Mouse (Mus musculus) megakaryocyte, embryonic 14.5 days (primary cell): ENCODE measurements around the gene Ptgfrn. TPM values are rescaled to one million over a fixed set of nuclear protein-coding genes. Genes with fewer than 3 reads are reported as not detected.

Experiments
- H3K27me3 ChIP-seq: replicated peaks from 2 replicates; pipeline ENCODE3; 2012; ENCODE audit warnings: inconsistent platforms
- H3K36me3 ChIP-seq: replicated peaks from 2 replicates; pipeline ENCODE3; 2012; ENCODE audit warnings: low read length, inconsistent platforms, mixed read lengths
- H3K4me1 ChIP-seq: 2 replicates; pipeline ENCODE4 v1.6.1; 2012; ENCODE audit warnings: inconsistent platforms
- H3K4me3 ChIP-seq: replicated peaks from 2 replicates; pipeline ENCODE3; 2012; ENCODE audit warnings: moderate library complexity, mild to moderate bottlenecking, inconsistent platforms
- H3K9me3 ChIP-seq: 2 replicates; pipeline ENCODE4 v1.6.1; 2012; ENCODE audit warnings: inconsistent platforms
- FLI1 ChIP-seq: IDR thresholded peaks from 2 replicates; pipeline ENCODE4 v1.6.1; 2012; ENCODE audit warnings: low read length, inconsistent platforms, mixed read lengths
- GATA1 ChIP-seq: IDR thresholded peaks from 3 replicates; pipeline ENCODE4 v1.6.1; 2012; ENCODE audit warnings: mixed read lengths, low read length, inconsistent platforms, borderline replicate concordance
- polyA plus RNA-seq: library from polyadenylated mRNA; stranded (reverse); fragments of >175 nt; gene quantifications from 2 replicates; pipeline ENCODE4 v1.2.3, GENCODE M21; 2012; ENCODE audit warnings: low replicate concordance; ENCODE audit not compliant: insufficient read depth

Gene Ptgfrn
- polyA plus RNA-seq, 1 experiment = 0.22 TPM

DNA sequence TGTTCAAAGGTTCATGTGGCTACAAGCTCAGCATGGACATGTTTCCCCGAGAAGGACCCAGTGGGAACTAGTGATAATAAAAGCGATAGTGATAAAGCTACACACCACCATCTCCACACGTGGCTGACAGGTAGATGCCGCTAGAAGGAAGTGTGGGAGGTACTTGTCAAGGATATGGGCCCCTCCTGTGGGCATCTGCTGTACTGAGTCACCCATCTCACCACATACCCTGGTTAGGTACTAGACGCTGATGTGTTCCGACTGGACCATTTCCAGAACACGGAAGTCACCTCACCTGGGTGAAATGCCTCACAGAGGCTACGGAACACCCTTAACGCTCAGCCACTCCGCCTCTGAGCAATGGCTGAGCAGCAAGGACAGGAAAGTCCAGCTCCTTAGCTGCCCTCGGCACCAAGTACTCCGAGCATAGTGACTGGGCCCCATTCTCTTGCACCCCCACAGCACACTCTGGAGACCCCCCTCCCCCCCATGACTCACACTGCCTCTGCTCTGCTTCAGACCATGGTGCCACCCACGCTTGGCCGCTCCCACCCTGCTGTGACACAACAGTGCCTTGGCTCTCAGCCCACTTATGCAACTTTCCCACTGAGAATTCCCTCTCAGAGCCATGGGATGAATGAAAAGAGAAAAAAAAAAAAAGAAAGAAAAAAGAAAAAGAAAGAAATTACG lies 62.3 kb downstream of the Ptgfrn start:
- Histone ChIP-seq H3K27me3 (peaks cover 11% of the 10 kb centered on the region), H3K9me3 (no peaks in the 10 kb centered on the region; the same call in none of the 2 replicates), H3K4me3 (no peak overlapping the region), H3K4me1 (no peaks in the 10 kb centered on the region), H3K36me3 (no peaks in the 10 kb centered on the region)
- TF ChIP-seq FLI1 = no peak
- no peak for TF ChIP-seq GATA1

DNA sequence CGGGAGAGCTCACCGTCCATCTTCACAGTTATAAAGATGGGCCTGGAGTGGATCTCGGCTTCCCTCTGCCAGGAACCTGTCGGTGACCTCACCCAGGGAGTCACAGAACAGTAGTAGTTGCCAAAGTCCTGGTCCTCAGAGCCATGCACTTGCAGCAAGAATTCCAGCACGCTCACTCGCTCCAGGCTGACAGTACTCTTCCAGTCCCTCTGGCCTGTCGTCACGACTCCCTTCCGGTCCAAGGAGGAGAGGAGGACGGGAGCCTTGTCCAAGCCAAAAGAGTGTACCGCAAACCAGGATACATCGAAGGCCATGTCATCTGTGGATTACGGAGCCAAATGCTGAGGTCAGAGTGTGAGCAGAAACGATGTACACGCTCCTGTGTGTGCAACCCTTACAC lies 64.6 kb downstream of the Ptgfrn start:
- no peak overlapping the region for H3K4me3 ChIP-seq
- peaks cover 10% of the 10 kb centered on the region for H3K27me3 ChIP-seq
- TF ChIP-seq GATA1 (no peak), FLI1 (no peak)
- no peaks in the 10 kb centered on the region for H3K36me3 ChIP-seq
- H3K4me1 ChIP-seq = no peaks in the 10 kb centered on the region
- no peaks in the 10 kb centered on the region; the same call in none of the 2 replicates for H3K9me3 ChIP-seq

DNA sequence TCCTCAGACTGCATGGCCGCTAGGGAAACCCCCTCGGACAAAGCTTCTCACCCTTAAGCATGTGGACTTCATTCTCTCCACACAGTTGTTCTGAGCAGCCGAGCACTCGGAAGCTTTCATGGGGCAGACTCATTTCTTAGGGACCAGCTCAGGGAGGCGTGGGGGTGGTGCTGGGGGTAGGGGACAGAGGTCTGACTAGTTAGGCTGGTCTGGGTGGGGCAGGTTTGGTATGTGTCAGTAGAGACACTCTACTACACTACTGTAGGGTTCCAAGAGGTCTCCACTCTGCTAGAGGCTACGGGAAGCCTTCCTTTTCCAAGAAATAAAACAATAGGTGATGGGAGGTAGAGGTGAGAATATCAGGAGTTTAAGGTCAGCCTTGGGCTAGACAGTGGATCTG lies 65.4 kb downstream of the Ptgfrn start:
- Histone ChIP-seq H3K36me3 (no peaks in the 10 kb centered on the region), H3K27me3 (peaks cover 8% of the 10 kb centered on the region), H3K9me3 (no peaks in the 10 kb centered on the region; the same call in none of the 2 replicates), H3K4me1 (no peaks in the 10 kb centered on the region), H3K4me3 (no peak overlapping the region)
- TF ChIP-seq GATA1 = no peak
- TF ChIP-seq FLI1 = no peak

DNA sequence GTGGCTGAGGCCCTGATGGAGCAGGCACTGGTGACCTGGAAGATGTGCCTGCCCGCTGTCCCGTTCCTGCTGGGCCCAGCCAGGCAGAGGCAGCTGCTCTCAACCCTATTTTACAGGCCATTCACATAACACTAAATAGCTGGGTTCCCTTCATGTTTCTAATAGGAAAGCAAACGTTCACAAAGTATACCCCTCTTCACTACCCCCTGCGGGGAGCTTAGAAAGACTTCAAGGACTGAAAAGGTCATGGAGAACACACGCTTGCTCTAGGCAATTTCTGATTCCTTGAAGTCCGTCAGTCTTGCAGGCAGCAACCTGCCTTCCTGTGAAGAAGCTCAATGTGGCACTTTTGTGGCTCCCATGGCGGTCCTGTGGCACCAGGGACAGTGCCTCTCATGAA lies 68.1 kb downstream of the Ptgfrn start:
- Histone ChIP-seq H3K9me3 (no peaks in the 10 kb centered on the region; the same call in none of the 2 replicates), H3K36me3 (no peaks in the 10 kb centered on the region), H3K4me3 (no peak overlapping the region), H3K4me1 (no peaks in the 10 kb centered on the region), H3K27me3 (peaks cover 10% of the 10 kb centered on the region)
- TF ChIP-seq GATA1 (no peak), FLI1 (no peak)

DNA sequence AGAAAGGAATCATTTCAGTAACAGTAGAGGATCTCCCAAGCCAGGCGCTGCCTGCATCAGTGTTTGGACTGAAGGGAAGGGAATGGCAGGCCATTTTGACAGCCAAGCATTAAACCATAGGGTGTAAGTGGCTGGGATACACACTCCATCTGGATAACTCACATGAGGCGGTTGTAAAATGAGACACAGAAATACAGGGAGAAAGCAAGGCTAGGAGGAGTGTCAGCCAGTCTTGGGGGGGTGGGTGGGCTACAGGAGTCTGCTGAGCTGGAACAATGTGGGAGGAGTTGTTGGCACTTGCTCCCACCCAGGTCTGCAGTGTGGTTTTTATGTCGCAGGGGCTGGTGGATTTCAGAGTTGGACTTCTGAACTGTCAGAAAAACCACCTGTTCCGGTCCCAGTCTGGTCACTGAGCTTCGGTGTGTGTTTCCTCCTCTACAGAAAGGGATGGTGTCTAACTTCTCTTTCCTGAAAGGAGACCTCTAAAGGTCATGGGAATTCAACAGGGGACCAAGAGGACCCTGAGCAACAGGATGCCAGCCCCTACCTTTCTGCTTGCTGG lies 72.0 kb downstream of the Ptgfrn start:
- Histone ChIP-seq H3K36me3 (no peaks in the 10 kb centered on the region), H3K27me3 (peaks cover 13% of the 10 kb centered on the region), H3K4me1 (no peaks in the 10 kb centered on the region), H3K4me3 (no peak overlapping the region), H3K9me3 (no peaks in the 10 kb centered on the region; the same call in 1 of the 2 replicates)
- TF ChIP-seq FLI1 (no peak), GATA1 (no peak)

DNA sequence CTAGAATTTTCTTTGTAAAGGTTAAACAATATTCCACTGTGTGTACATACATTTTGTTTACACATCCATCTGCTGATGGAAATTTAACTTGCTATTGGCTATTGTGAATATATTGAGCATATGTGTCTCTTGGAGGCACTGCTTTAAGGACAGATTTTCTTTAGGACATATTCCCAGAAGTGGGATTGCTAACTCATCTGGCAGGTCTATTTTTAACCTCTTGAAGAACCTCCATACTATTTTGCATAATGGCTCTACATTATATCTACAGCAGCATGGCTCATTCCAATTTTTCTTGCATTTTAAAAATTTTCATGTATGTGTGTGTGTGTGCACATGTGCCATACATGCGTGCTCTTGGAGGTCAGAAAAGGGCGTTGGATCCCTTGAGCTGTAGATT lies 74.1 kb downstream of the Ptgfrn start:
- Histone ChIP-seq H3K9me3 (no peaks in the 10 kb centered on the region), H3K36me3 (no peaks in the 10 kb centered on the region), H3K4me3 (no peak overlapping the region), H3K27me3 (peaks cover 11% of the 10 kb centered on the region), H3K4me1 (no peaks in the 10 kb centered on the region)
- TF ChIP-seq GATA1 (no peak), FLI1 (no peak)

DNA sequence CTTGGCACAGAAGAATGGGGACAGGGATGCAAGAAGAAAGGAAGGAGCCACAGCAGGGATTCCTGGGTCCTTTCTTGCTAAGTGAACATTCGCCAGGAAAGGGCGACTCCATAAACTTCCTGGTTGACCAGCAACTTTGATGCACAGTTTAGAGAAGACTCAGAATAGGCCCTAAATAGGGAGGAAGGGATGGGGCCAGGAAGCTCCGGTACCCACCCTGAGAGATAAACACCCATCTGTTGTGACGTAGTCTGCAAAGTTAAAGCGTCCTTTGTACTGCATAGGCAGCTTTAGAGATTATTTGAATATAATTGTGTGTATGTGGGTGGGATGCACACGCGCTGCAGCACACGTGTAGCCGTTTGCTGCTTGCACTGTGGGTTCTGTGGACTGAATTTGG lies 75.6 kb downstream of the Ptgfrn start:
- Histone ChIP-seq H3K9me3 (no peaks in the 10 kb centered on the region), H3K4me3 (no peak overlapping the region), H3K36me3 (no peaks in the 10 kb centered on the region), H3K27me3 (peaks cover 11% of the 10 kb centered on the region), H3K4me1 (no peaks in the 10 kb centered on the region)
- TF ChIP-seq GATA1 (no peak), FLI1 (no peak)

DNA sequence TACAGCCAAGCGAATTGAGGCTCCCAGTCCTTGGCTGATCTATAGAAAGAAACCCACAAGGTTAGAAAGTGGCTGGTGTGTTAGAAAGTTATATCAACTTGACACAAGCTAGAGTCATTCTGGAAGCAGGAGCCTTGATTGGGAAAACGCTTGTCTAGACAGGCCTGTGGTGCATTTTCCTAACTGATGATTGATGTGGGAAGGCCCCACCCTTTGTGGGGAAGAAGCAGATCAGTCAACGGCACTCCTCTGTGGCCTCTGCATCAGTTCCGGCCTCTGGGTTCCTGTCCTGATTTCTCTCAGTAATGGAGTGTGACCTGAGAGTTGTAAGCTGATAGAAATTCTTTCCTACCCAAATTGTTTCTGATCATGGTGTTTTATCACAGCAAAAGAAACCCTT lies 76.4 kb downstream of the Ptgfrn start:
- Histone ChIP-seq H3K27me3 (peaks cover 11% of the 10 kb centered on the region), H3K4me1 (no peaks in the 10 kb centered on the region), H3K36me3 (no peaks in the 10 kb centered on the region), H3K4me3 (no peak overlapping the region), H3K9me3 (no peaks in the 10 kb centered on the region)
- TF ChIP-seq FLI1 (no peak), GATA1 (no peak)

DNA sequence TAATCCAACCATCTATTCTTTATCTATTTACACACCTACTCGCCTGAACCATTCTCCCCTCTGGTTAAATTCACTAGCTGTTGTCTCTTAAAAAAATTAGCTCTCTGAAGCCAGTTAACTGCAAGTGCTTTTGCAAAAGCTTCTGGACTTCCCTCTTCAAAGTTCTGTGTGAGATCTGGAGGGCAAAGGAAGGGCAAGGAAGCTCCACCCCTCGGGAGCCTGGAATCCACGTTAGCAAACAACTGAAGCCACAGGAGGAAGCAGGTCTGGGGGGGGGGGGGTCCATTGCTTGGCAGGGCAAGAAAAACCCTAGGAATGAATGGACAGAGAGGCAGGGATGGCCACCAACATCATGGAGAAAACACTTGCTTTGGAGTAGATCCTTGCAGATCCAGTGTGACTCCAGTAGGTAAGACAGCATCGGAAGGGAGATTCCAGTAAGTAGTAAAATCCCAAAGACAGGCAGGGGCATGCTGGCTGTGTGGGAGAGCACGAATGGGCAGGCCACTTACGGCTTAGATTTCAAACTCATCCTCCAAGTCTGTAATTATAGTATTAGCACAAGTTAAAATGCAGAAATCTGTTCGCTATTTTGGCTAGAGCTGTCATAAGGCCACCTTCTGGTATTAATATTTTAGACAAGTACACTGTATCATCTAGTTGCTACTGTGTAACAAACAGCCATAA lies 78.5 kb downstream of the Ptgfrn start:
- Histone ChIP-seq H3K9me3 (no peaks in the 10 kb centered on the region), H3K27me3 (peaks cover 9% of the 10 kb centered on the region), H3K36me3 (no peaks in the 10 kb centered on the region), H3K4me3 (no peak overlapping the region), H3K4me1 (no peaks in the 10 kb centered on the region)
- TF ChIP-seq GATA1 (no peak), FLI1 (no peak)

DNA sequence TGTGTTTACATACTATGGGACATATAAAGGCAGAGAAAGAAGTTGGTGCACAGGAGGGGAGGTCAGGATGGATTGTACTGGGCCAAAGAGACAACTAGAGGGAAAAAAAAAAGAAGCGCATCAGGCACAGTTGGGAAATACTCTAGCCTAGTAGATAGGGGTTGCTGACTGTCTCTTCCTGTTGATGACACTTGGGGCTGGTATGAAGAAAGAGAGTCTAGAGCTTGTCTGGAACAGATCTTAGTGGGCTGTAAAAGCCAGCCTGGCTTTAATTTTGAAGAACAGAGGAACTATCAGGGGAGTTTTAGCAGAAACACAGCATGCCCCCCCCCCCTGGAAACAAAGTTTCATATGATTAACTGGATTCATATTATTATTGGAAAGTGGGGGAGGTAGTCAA lies 79.4 kb downstream of the Ptgfrn start:
- no peak for TF ChIP-seq GATA1
- TF ChIP-seq FLI1 = no peak
- Histone ChIP-seq H3K9me3 (no peaks in the 10 kb centered on the region), H3K4me3 (no peak overlapping the region), H3K27me3 (peaks cover 7% of the 10 kb centered on the region), H3K36me3 (no peaks in the 10 kb centered on the region), H3K4me1 (no peaks in the 10 kb centered on the region)
